In the genomic region with DNA sequence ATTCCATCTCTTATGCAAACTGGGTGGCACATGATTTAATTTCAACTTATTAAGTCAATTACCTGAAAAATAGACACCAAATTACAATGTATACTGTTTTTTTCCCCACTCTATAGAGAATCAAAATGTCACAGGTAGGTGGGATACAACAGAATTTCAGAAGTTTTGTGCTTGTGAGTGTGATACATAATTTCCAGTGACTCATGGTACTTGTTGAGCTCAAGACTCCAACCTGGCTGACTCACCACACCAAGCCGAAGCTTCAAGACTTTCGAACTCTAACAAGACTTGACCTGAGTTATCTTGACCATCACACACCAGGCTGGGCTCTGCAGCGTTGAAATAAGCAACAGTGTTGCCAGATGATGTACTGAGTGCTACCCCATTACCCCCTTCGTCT, we compare ENCODE assay signal across 15 mouse cellular contexts.
"Had no signal": no experiment of that assay in that cellular context is flagged by ENCODE, and none has a peak within 500 bp of the region (broad histone marks: within the 10 kb centered on the region; RNA-seq: fewer than 3 reads in every experiment).

No protein-coding gene starts in this region.

- H3K4me2 ChIP-seq: limb, embryonic 12.5 days; liver, embryonic 13.5 days; lung, embryonic 15.5 days; midbrain, embryonic 13.5 days had no signal

- ATAC-seq: liver, postnatal 0 days; midbrain, embryonic 13.5 days had no signal

- DNase-seq: kidney, adult 18-20 months; kidney, postnatal 14 days; layer of hippocampus, adult 9-11 months; layer of hippocampus, postnatal 36 days; liver; liver, embryonic 13.5 days; liver, postnatal 0 days; lung, postnatal 36 days; right cerebral cortex, adult 18-20 months; right cerebral cortex, postnatal 25 days; thymus, adult 18-20 months; thymus, postnatal 14 days had no signal

- H3K4me3 ChIP-seq: limb, embryonic 12.5 days; liver, embryonic 13.5 days; lung, embryonic 15.5 days; midbrain, embryonic 13.5 days had no signal

- H3K4me1 ChIP-seq: limb, embryonic 12.5 days; midbrain, embryonic 13.5 days had no signal

- H3K27me3 ChIP-seq: limb, embryonic 12.5 days; liver, embryonic 13.5 days; lung, embryonic 15.5 days; midbrain, embryonic 13.5 days had no signal

- H3K9me3 ChIP-seq: limb, embryonic 12.5 days; liver, embryonic 13.5 days; lung, embryonic 15.5 days; midbrain, embryonic 13.5 days had no signal

- H3K9ac ChIP-seq: limb, embryonic 12.5 days; liver, embryonic 13.5 days; liver, postnatal 0 days; lung, embryonic 15.5 days; midbrain, embryonic 13.5 days had no signal

- H3K36me3 ChIP-seq: limb, embryonic 12.5 days; liver, embryonic 13.5 days; lung, embryonic 15.5 days; midbrain, embryonic 13.5 days had no signal

- H3K27ac ChIP-seq: limb, embryonic 12.5 days; liver, embryonic 13.5 days; midbrain, embryonic 13.5 days had no signal
